Mouse (Mus musculus): Measurements from ENCODE around the gene Prkce. TPM values are rescaled to one million over a fixed set of nuclear protein-coding genes. Genes with fewer than 3 reads are reported as not detected.

Gene Prkce
- total RNA-seq, 2 experiments from 2014 or later = 1.7 to 3.8 TPM

DNA sequence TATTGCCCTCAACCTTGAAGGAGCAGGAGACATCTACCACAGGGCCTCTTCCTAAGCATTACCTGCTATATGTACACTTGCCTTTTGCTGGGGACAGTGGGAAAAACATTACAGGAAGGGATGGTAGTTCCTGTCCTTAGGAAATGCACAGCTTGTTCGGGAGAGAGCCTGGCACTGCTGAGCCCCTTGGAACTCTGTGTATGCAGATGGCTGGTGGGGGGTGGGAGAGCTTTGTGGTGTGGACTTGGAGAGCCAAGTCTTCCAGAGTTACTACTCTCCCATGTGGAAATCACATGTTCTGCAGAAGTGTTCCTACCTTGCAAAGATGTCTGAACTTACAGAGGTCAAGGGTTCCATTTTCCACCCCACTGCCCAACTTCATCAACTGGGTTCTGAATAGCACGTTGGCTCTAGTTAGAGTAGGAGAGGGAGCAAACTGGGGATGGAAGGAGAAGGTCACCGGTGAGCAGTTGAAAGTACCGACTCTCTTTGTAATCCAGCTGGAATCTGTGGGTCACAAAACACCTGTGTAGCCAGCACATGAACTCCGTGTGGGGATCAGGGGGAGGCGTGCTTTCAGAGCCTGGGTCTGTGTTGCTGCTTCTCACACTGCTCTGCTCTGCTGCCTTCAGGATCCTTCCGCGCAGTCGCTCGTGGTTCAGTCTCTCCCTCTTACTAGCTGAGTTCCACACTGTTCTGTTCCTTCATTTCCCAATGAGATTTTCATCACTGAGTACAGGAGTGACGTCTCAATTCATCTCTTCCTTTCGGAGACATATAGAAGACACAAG, 184.9 kb downstream of the Prkce start:
- no peak for ATAC-seq (replicated peaks; ENCODE audit: low FRiP score, low TSS enrichment, poor library complexity, severe bottlenecking)

GRCm38 (mm10) chr17:86353679-86354078, 186.1 kb downstream of the Prkce start:
- peak; percentile 23; the same call in 1 of the 2 replicates for ATAC-seq (replicated peaks; ENCODE audit: low FRiP score, low TSS enrichment, poor library complexity, severe bottlenecking)

DNA sequence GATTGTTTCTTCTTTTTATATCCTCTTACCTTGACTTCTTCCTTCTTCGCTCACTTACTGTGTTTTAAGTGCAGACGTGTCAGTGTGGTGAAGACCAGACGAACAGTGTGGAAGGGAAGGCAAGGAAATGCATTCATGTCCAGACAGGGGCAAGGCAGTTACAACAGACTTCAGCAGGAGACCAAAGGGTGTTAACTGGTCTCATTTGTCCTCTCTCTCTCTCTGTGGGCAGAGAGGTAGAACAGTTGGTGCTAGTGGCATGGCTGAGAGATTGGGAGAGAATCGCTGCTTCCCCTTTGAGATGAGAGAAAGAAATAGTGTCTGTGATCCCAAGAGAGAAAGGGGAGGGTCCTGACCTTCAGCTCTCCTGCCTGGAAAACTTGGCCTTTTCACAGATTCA, 186.5 kb downstream of the Prkce start:
- ATAC-seq (replicated peaks; ENCODE audit: low FRiP score, low TSS enrichment, poor library complexity, severe bottlenecking) = no peak

GRCm38 (mm10) chr17:86354896-86355295, 187.3 kb downstream of the Prkce start:
- ATAC-seq (replicated peaks; ENCODE audit: low FRiP score, low TSS enrichment, poor library complexity, severe bottlenecking) = no peak

DNA sequence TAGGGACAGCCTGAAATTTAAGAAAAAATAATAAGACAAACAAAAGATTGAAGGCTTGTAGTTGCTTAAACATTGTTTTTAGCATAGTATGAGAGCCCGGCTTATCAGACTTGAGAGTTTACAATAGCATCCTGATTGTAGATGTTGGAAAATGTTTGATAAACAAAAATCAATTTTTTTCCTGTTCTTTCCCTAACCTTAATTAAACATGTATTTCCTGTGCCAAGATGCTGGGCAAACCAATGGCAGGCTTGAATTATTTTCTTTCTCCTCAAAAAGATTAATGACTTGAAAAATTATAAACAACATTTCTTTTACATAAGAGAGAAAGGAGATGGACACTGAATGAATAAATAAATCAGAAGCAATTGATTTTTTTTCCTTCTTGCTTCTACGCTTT, 187.7 kb downstream of the Prkce start:
- ATAC-seq (replicated peaks; ENCODE audit: low FRiP score, low TSS enrichment, poor library complexity, severe bottlenecking) = no peak

- no peak for ATAC-seq (replicated peaks; ENCODE audit: low FRiP score, low TSS enrichment, poor library complexity, severe bottlenecking)
These were observed 188.3 kb downstream of the Prkce start for GRCm38 (mm10) chr17:86355772-86356451.

DNA sequence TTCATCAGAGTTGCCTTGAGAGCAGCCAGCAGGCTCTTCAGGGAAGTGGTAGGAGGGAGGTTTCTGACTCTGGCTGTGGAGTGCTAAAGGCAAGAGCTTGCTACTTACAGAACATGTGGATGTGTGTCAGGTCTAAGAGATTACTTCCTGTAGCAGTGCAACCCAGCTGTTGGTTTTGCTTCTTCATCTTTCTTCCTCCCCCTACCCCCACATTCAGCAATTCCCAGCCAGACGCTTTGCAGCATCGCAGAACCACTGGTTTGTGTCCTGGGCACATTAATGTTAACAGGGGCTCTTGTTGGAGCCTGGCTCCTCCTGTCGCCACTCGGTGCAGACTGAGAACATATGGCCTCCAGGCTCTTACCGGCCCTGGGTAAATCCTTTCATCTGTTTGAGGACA, 190.8 kb downstream of the Prkce start:
- no peak for ATAC-seq (replicated peaks; ENCODE audit: low FRiP score, low TSS enrichment, poor library complexity, severe bottlenecking)

DNA sequence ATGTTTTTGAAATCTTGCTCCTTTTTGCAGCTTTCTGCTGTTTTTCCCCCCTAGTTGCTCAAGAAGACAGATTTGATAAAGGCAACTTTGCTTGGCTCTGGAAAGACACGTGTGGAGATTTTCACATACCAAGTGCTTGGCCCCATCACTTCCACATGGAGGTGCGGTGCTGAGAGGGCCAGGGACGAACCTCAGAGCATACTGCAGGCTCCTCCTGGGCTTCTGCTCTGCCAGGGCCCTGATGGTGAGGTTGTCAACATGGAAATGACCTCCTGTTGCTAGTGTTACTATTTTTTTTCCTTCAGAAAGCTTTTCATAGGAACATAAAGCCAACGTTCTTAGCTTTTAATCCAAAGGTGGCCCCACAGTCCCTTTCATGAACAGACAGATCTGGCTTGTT, 191.3 kb downstream of the Prkce start:
- ATAC-seq (replicated peaks; ENCODE audit: low FRiP score, low TSS enrichment, poor library complexity, severe bottlenecking) = no peak

DNA sequence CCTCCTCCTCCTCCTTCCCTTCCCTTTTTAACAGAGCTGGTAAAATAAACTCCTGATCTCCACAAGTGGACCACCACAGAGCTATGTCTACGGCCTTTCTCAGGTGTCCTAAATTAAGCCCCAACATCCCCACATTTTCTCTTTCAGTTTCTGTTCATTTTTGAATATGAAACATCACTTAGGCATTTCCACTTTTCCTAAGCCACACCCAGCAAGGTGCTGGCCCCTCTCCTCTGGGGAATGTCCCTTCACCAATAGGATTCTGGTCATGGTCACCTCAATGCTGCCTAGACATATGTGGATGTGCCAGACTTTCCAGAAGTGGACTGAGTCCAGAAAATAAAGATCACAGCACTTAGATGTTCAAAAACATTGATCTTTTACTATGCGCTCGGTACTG, 193.3 kb downstream of the Prkce start:
- ATAC-seq (replicated peaks; ENCODE audit: low FRiP score, low TSS enrichment, poor library complexity, severe bottlenecking) = no peak

DNA sequence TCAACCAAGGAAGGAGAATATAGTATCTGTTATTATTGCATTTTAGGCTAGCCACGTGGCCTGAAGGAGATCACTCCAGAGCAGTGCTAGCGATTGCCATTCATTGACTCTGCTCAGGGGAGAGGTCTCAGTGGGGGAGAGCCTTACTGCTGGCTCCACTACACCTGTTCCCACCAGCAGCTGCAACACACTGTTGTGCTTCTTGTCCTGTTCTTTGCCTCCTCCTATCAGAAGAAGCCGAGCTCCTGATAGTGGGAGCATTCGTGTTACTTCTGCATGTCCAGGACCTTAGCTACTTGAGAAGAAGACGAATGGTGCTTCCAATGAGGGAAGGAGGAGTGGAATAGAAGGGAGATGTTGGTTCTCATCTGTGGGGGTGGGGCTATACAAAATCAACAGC, 195.8 kb downstream of the Prkce start:
- no peak for ATAC-seq (replicated peaks; ENCODE audit: low FRiP score, low TSS enrichment, poor library complexity, severe bottlenecking)

DNA sequence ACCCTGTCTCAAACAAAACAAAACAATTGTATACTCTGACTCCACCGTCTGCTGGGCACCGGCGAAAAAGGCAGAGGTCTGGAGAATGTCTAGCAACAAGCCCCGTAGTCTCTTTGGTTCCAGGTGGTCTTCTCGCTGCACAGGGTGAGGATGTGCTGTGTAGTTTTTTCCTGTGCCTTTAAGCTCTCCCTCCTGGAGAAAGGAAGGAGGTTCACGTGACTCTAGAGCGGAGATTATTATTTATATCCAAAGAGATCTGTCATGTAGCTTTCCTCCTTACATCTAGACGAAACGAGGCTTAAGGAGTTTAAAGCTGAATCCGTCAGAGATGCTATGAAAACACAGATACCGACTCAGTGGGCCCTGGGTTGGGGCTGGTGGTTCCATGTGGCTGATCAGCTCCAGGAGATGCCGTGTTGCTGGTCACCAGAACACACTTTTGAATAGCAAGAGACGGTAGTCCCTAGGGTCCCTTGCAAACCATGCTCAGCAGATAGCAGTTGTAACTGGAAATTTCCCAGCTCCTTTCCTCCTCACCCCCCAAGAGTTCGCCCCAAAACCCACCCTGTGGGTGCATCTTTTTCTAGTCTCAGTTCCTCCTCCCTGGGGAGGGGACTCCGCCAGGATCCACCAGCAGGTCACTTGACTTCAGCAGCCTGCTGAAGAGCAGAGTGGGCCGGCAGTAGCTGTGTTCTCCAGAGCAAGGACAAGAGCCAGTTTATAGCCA, 196.9 kb downstream of the Prkce start:
- no peak for ATAC-seq (replicated peaks; ENCODE audit: low FRiP score, low TSS enrichment, poor library complexity, severe bottlenecking)

- no peak for ATAC-seq (replicated peaks; ENCODE audit: low FRiP score, low TSS enrichment, poor library complexity, severe bottlenecking)
These were observed 199.3 kb downstream of the Prkce start for GRCm38 (mm10) chr17:86366919-86367318.

- ATAC-seq (replicated peaks; ENCODE audit: low FRiP score, low TSS enrichment, poor library complexity, severe bottlenecking) = no peak
These were observed 200.1 kb downstream of the Prkce start for GRCm38 (mm10) chr17:86367676-86368075.

DNA sequence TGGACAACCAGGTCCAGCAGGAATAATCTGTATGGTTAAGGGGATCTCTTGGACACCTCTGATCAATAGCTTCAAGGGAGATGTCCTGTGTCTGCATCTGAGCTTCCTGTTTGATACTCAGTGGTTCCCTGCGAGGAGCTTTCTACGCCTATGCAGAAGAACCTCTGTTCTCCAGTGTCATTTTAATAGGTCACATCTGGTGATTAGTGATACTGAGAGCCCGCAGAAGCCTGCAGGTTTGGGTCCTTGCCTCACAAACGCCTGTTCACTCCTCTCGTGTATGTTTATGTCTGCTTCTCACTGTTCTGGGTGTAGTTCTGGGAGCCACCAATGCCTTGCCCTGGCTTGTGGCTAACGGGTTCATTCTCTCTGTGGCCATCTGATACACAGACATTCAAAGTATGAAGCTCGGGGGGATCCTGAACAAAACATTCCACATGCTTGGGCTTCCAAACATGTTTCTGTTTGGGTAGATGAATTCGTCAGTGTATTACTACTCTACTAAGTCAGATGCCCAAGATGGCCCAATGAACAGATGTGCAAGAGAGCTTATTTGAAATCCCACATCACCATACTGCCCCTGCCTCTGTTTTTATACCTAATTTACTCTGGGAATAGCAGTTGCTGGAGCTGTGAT, 202.6 kb downstream of the Prkce start:
- ATAC-seq (replicated peaks; ENCODE audit: low FRiP score, low TSS enrichment, poor library complexity, severe bottlenecking) = 0 out of 2 replicates have a peak, but pooled peaks have one; percentile 18

- no peak for ATAC-seq (replicated peaks; ENCODE audit: low FRiP score, low TSS enrichment, poor library complexity, severe bottlenecking)
These were observed 203.5 kb downstream of the Prkce start for GRCm38 (mm10) chr17:86371101-86371561.

GRCm38 (mm10) chr17:86376389-86376788, 208.8 kb downstream of the Prkce start:
- ATAC-seq (replicated peaks; ENCODE audit: low FRiP score, low TSS enrichment, poor library complexity, severe bottlenecking) = no peak

- no peak for ATAC-seq (replicated peaks; ENCODE audit: low FRiP score, low TSS enrichment, poor library complexity, severe bottlenecking)
These were observed 210.3 kb downstream of the Prkce start for GRCm38 (mm10) chr17:86377863-86378262.

DNA sequence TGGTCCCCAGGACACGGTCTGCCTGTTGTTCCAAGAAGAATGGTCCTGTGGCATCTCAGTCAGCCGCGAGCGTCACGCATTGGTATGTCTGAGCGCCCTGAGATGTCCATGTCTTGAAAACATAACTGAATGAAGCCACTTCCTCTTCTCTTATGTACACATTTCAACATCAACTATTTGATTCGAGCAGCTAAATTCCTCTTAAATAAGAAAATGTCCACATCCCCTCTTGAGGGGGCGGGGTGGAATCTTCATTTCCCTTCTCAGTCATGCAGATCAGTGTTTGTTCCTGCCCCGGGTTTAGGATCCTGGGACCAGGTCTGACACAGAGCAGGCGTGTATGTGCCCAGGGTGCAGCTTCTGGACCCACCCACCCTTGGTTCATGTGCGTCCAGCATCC, 211.0 kb downstream of the Prkce start:
- ATAC-seq (replicated peaks; ENCODE audit: low FRiP score, low TSS enrichment, poor library complexity, severe bottlenecking) = no peak

- no peak for ATAC-seq (replicated peaks; ENCODE audit: low FRiP score, low TSS enrichment, poor library complexity, severe bottlenecking)
These were observed 212.0 kb downstream of the Prkce start for GRCm38 (mm10) chr17:86379405-86380137.
